Mouse (Mus musculus): Measurements from ENCODE around the gene Slc25a30. TPM values are rescaled to one million over a fixed set of nuclear protein-coding genes. Genes with fewer than 3 reads are reported as not detected.
"Not testable (repeated sequence)": the region's sequence is repeated elsewhere in the genome, so short reads cannot be mapped to it uniquely, and the experiment has no call there.

Slc25a30 gene
- total RNA-seq (2021): 10 to 100 TPM; 20.8 to 21.1 TPM
- long read RNA-seq, experiment 1, partial matches to known transcripts: 0 of 4 reads
- long read RNA-seq, experiment 1, other reads (novel, unspliced or antisense): 0 of 4 reads
- long read RNA-seq, experiment 2, partial matches to known transcripts: 1 of 6 reads
- long read RNA-seq, experiment 2, other reads (novel, unspliced or antisense): 1 of 6 reads

DNA sequence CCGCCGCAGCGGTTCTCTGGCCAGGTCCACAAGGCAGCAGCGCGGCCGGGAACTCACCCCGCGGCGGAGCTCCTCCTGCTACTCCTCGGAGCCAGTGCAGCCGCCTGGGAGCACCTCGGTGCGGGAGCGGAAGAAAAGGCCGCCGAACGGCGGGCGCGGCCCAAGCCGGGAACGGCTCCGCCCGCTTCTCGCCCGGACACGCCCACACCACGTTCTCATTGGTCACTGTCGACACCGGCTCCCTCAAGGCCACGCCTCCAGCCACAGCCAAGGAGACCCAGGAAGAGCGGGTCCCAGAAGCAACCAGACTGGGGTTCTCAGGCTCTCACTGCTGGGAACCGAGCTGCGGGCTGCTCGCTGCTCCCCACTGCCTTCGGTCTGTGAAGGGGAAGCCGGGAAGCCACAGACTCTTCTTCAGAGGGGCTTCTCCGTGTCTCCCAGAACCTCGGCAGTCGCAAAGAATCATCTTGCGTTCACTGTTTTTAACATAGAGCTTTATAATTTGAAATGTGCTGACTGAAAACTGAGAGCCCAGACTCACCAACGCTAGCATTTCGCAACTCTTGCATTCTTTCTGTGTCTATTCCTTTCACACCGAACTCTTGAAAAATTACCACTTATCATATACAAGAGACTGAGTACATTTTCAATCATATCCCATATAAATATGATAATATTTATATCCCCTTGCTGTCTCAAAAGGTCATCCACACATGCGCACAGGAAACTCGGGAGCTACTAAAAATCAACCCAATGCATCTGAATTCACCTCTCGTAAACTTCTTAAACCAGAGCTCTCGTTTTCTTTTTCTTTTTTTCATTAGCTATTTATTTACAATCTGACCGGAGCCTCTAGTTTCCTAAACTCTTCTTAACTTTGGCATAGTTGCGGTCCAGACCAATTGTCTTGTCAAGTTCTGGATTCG lies at the start of gene Slc25a30:
TSS of gene Slc25a30 (minus strand) at position 170 of the 926 bp plus-strand sequence.
- intact Hi-C loops (cut with DNase I): loop anchor here (2.0 kb wide), 1 partner anchor 44 kb away; no protein-coding TSS in a partner anchor
- peak; percentile 97 to 98 for DNase-seq

- DNase-seq: no peak
- intact Hi-C loops (cut with DNase I): no loop called here
These were observed 49.7 kb upstream of the Slc25a30 start for GRCm38 (mm10) chr14:75836579-75836978.

DNA sequence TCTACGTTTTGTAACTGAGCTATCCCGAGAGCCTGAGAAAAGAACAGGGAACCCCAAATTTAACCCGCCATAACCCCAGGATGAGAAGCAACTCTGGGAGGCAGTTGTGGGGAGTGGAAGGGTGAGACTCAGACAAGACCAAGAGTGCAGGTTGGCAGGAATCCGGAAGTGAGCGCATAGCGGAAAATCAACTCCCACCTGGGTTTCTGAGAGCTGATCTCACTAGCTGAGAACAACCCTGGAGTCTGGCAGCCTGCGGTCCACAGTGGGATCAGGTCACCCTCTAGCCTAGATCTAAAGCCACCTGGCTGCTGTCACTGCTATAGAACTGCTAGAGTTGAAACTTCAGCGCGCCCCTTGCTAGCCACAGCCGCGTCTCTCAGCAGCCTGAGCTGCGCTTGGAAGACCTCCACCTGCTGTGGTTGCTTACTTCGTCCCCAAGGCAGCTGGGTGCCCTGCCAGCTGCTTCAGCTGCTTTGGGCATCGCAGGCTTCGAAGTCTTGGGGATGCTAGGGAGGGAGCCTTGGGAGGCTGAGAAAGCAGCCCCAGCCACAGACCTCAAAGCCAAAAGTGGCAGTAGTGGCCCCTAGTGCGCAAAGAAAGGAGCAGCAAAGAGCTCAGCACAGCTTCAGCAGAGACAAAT lies 48.0 kb upstream of the Slc25a30 start:
- peak; percentile 65 to 77 for DNase-seq
- intact Hi-C loops (cut with DNase I): no loop called here

DNA sequence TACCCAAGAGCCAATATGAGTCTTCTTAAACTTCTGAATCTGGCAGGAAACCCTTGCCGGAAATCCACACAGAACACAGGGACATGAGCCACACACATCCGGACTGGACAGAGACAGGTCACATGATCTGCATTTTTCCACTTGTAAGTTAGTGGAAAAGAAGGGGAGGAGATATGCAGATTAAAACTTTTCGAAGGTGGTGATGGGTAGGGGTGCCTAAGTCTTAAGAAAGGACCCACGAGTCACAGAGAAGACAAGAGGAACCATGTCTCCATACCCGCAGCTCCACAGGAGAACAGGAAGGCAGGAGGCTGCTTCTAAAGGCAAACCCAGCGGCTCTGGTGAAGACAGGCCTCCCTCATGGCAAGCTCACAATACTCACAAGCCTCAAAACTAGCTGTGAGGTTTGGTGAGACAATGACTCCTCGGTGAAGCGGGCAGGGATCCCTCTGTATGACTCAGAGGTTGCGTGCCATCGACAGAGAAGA lies 47.5 kb upstream of the Slc25a30 start:
- DNase-seq: peak; percentile 67 to 69
- intact Hi-C loops (cut with DNase I): no loop called here

- intact Hi-C loops (cut with DNase I): no loop called here
- peak in 1 of 2 experiments; percentile 28 for DNase-seq
These were observed 46.9 kb upstream of the Slc25a30 start for GRCm38 (mm10) chr14:75833546-75834250.

DNA sequence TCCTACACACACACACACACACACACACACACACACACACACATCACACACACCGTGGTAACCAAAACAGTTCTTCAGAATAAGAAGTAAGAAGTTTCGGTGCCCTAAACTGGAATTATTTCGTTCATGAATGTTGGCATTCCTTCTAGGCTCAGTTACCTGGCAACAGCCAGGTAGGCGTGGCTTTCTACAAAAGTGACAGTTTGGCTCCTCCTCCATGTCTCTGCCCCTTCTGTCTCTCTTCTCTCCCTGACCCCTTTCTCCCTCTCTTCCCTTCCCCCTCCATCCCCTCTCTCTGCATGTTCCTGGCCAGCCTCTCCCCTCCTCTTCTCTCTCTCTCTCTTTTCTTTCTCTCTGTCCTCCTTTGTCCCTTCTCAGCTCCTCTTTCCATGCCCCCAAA lies 46.1 kb upstream of the Slc25a30 start:
- DNase-seq: no peak
- intact Hi-C loops (cut with DNase I): no loop called here

DNA sequence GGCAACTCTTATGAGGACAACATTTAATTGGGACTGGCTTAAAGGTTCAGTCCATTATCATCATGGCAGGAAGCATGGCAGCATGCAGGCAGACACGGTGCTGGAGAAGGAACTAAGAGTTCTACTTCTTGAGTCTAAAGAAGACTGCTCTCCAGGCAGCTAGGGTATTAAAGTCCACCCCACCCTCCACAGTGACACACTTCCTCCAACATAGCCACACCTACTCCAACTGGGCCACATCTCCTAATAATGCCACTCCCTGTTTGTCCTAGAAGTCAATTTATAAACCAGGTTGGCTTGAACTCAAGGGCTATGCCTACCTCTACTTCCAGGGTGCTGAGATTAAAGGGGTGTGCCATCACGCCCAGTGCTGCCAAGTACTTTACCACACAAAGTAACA lies 45.2 kb upstream of the Slc25a30 start:
- no peak for DNase-seq
- intact Hi-C loops (cut with DNase I): no loop called here

GRCm38 (mm10) chr14:75829817-75830216 lies 43.0 kb upstream of the Slc25a30 start:
- intact Hi-C loops (cut with DNase I): loop anchor here (1.0 to 2.0 kb wide), 2 partner anchors 43 to 62 kb away; partner anchors contain the start of gene Slc25a30
- not testable (repeated sequence) for DNase-seq

- intact Hi-C loops (cut with DNase I): loop anchor here (1.0 kb wide), 1 partner anchor 61 kb away; no protein-coding TSS in a partner anchor
- peak; percentile 90 to 94 for DNase-seq
These were observed 42.3 kb upstream of the Slc25a30 start for GRCm38 (mm10) chr14:75828866-75829806.

GRCm38 (mm10) chr14:75828221-75828620 lies 41.4 kb upstream of the Slc25a30 start:
- intact Hi-C loops (cut with DNase I): no loop called here
- no peak for DNase-seq

DNA sequence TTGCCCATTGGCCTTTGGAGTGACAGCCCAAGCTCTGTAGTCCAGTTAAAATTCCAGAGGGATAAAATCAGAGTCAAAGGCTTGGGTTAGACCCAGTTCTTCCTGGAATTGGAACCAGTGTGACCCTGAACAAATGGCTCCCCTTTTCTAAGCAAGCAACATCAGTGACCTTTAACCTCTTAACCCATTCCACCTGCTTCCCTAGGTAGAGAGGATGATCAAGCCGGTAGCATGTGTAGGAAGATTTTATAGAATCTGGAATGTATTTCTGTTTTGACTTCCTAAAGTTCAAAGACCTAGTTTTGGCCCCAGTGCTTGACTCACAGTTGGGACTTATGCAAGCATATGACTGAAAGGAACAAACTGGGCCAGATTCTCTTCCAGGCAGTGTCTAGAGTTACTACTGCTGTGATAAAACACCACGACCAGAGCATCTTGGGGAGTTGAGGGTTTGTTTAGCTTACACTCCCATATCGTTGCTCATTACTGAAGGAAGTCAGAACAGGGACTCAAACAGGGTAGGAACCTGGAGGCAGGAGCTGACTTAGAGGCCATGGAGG lies 40.1 kb upstream of the Slc25a30 start:
- intact Hi-C loops (cut with DNase I): loop anchor here (2.0 kb wide), 1 partner anchor 20 kb away; no protein-coding TSS in a partner anchor

DNA sequence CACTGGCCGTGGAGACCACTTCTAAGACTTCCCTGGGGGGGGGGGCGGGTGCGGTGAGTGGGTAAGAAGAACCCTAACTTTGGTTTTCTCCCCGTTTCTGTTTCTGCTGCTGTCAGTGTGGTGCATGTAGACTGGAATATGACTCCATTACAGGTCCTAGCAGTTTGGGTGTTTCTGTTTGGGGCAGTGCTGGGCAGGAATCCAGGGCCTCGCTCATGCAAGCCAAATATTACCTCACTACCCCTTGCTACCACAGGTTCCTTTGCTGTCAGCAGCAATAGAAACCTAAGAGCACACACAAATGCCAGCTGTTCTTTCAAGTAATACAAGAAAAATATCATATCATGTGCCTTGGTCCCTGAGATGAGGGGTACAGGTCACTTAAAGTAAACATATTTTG lies 33.2 kb upstream of the Slc25a30 start:
- DNase-seq: peak; percentile 54 to 63
- intact Hi-C loops (cut with DNase I): no loop called here

More for the DNA sequence above, 40.1 kb upstream of the Slc25a30 start:
- no peak for DNase-seq

GRCm38 (mm10) chr14:75819341-75819740 lies 32.5 kb upstream of the Slc25a30 start:
- intact Hi-C loops (cut with DNase I): no loop called here
- DNase-seq: no peak

- DNase-seq: no peak
- intact Hi-C loops (cut with DNase I): no loop called here
These were observed 31.7 kb upstream of the Slc25a30 start for GRCm38 (mm10) chr14:75818528-75818927.

GRCm38 (mm10) chr14:75809931-75810330 lies 23.1 kb upstream of the Slc25a30 start:
- DNase-seq: no peak
- intact Hi-C loops (cut with DNase I): no loop called here

- peak; percentile 70 to 72 for DNase-seq
- intact Hi-C loops (cut with DNase I): loop anchor here (2.0 kb wide), 1 partner anchor 19 kb away; no protein-coding TSS in a partner anchor
These were observed 21.0 kb upstream of the Slc25a30 start for GRCm38 (mm10) chr14:75807800-75808199.

- intact Hi-C loops (cut with DNase I): no loop called here
- DNase-seq: no peak
These were observed 11.0 kb upstream of the Slc25a30 start for GRCm38 (mm10) chr14:75797769-75798386.

- intact Hi-C loops (cut with DNase I): no loop called here
- DNase-seq: no peak
These were observed 9.1 kb upstream of the Slc25a30 start for GRCm38 (mm10) chr14:75795918-75796317.

Data from heart, postnatal 14 days (tissue).